16 mouse cellular contexts compared by ENCODE assay signal in the genomic region with DNA sequence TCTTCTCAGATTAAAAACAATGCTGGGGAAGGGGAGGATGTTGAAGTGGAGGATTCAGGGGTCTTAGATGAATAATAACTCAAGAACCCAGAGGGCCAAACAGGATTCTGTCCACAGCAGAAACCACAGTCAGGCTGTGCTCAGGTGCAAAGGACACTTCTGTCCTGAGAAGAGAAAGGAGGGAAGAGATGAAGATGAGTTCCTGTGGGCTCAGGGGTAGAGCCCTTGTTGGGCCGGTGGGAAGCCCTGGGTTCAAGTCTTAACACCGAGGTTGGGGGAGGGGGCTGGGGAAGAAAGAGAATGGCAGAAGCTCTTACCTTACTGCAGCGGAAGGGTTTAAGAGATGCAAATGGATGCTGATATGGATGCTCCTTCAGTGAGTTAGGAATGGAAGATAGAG.
"Had no signal": no experiment of that assay in that cellular context is flagged by ENCODE, and none has a peak within 500 bp of the region (broad histone marks: within the 10 kb centered on the region; RNA-seq: fewer than 3 reads in every experiment).

No protein-coding gene starts in this region.

- H3K9ac ChIP-seq: neural tube, embryonic 13.5 days; neural tube, embryonic 15.5 days; stomach, embryonic 15.5 days had no signal

- H3K27me3 ChIP-seq: neural tube, embryonic 13.5 days; neural tube, embryonic 15.5 days; stomach, embryonic 15.5 days had no signal

- H3K4me2 ChIP-seq: neural tube, embryonic 13.5 days; neural tube, embryonic 15.5 days; stomach, embryonic 15.5 days had no signal

- H3K4me3 ChIP-seq: neural tube, embryonic 13.5 days; neural tube, embryonic 15.5 days; stomach, embryonic 15.5 days had no signal

- H3K36me3 ChIP-seq: neural tube, embryonic 13.5 days; neural tube, embryonic 15.5 days; stomach, embryonic 15.5 days had no signal

- H3K9me3 ChIP-seq: neural tube, embryonic 13.5 days; neural tube, embryonic 15.5 days; stomach, embryonic 15.5 days had no signal

- H3K27ac ChIP-seq: neural tube, embryonic 13.5 days; neural tube, embryonic 15.5 days; stomach, embryonic 15.5 days; stomach, postnatal 0 days had no signal

- H3K4me1 ChIP-seq: neural tube, embryonic 13.5 days; neural tube, embryonic 15.5 days; stomach, embryonic 15.5 days had no signal

- DNase-seq: retina, postnatal 1 day; right cerebral cortex, adult 18-20 months; right cerebral cortex, postnatal 14 days; right cerebral cortex, postnatal 25 days; right cerebral cortex, postnatal 4 days; spleen, adult 18-20 months; thymus, adult 18-20 months; thymus, adult 2 months; thymus, postnatal 14 days; thymus, postnatal 25 days; thymus, postnatal 36 days; thymus, postnatal 4 days had no signal
